Mouse (Mus musculus): ENCODE results near the gene Slc26a9. TPM values are rescaled to one million over a fixed set of nuclear protein-coding genes. Genes with fewer than 3 reads are reported as not detected.
"Not testable (repeated sequence)": the region's sequence is repeated elsewhere in the genome, so short reads cannot be mapped to it uniquely, and the experiment has no call there.

Gene Slc26a9
- polyA plus RNA-seq, 1 experiment from 2014 or later, result 10.9 TPM

GRCm38 (mm10) chr1:131816886-131817285, 73.1 kb downstream of the Slc26a9 start:
- Histone ChIP-seq H3K4me2 (replicated peaks; ENCODE audit: low read depth, low read length) (no peak overlapping the region), H3K27me3 (replicated peaks; ENCODE audit: insufficient read depth, low read length) (no peaks in the 10 kb centered on the region), H3K4me1 (ENCODE audit: insufficient read depth, low read depth, low read length) (0 out of 2 replicates have a peak, but pooled peaks cover 4% of the 10 kb centered on the region), H3K4me3 (ENCODE audit: low read depth, low read length) (no peak overlapping the region), H3K9ac (replicated peaks; ENCODE audit: low read depth) (no peak overlapping the region), H3K27ac (ENCODE audit: low read length) (no peak overlapping the region), H3K36me3 (ENCODE audit: insufficient read depth, low read length) (no peaks in the 10 kb centered on the region), H3K9me3 (ENCODE audit: low read length) (0 out of 2 replicates have a peak, but pooled peaks cover 4% of the 10 kb centered on the region)
- no peak for DNase-seq (ENCODE audit: low spot score)
- TF ChIP-seq EP300 (IDR thresholded peaks at IDR 0.05) (no peak), CTCF (IDR thresholded peaks at IDR 0.05) (no peak)
- ATAC-seq, result no peak
- 73% methylated on average over 6 of the region's 6 CpGs for WGBS

- H3K27me3 ChIP-seq (replicated peaks; ENCODE audit: insufficient read depth, low read length); H3K4me2 ChIP-seq (replicated peaks; ENCODE audit: low read depth, low read length); H3K4me1 ChIP-seq (ENCODE audit: insufficient read depth, low read depth, low read length); ATAC-seq; H3K9me3 ChIP-seq (ENCODE audit: low read length); H3K27ac ChIP-seq (ENCODE audit: low read length); H3K4me3 ChIP-seq (ENCODE audit: low read depth, low read length); H3K9ac ChIP-seq (replicated peaks; ENCODE audit: low read depth); DNase-seq (ENCODE audit: low spot score); H3K36me3 ChIP-seq (ENCODE audit: insufficient read depth, low read length): not testable (repeated sequence)
- 74% methylated on average over 8 of the region's 9 CpGs for WGBS
Measured at GRCm38 (mm10) chr1:131820353-131820752, 76.5 kb downstream of the Slc26a9 start.

- Histone ChIP-seq H3K9me3 (ENCODE audit: low read length) (0 out of 2 replicates have a peak, but pooled peaks cover 4% of the 10 kb centered on the region), H3K27me3 (replicated peaks; ENCODE audit: insufficient read depth, low read length) (no peaks in the 10 kb centered on the region), H3K4me3 (ENCODE audit: low read depth, low read length) (no peak overlapping the region), H3K4me1 (ENCODE audit: insufficient read depth, low read depth, low read length) (0 out of 2 replicates have a peak, but pooled peaks cover 4% of the 10 kb centered on the region), H3K36me3 (ENCODE audit: insufficient read depth, low read length) (no peaks in the 10 kb centered on the region), H3K27ac (ENCODE audit: low read length) (no peak overlapping the region), H3K4me2 (replicated peaks; ENCODE audit: low read depth, low read length) (no peak overlapping the region), H3K9ac (replicated peaks; ENCODE audit: low read depth) (no peak overlapping the region)
- ATAC-seq (no peak), DNase-seq (ENCODE audit: low spot score) (no peak)
- 58% methylated on average over 10 of the region's 10 CpGs for WGBS
- TF ChIP-seq EP300 (IDR thresholded peaks at IDR 0.05) (no peak), CTCF (IDR thresholded peaks at IDR 0.05) (no peak)
Measured at GRCm38 (mm10) chr1:131820887-131821328, 77.1 kb downstream of the Slc26a9 start.

Other genes with a start within 250 kb of the Slc26a9 start
- 9.5 and 10.1 TPM in 2 replicates for gene Srgap2, start 216.7 kb upstream of the Slc26a9 start, polyA plus RNA-seq (2015; fragmentation: Nextera tagmentation; extraction: Ambion mirVana)
- gene Fam72a, start 216.1 kb upstream of the Slc26a9 start, polyA plus RNA-seq (2015; fragmentation: Nextera tagmentation; extraction: Ambion mirVana), result 1.1 and 1.3 TPM in 2 replicates
- not detected in 2 replicates for gene Avpr1b, start 144.8 kb upstream of the Slc26a9 start, polyA plus RNA-seq (2015; fragmentation: Nextera tagmentation; extraction: Ambion mirVana)
- gene Ctse, start 105.7 kb upstream of the Slc26a9 start, polyA plus RNA-seq (2015; fragmentation: Nextera tagmentation; extraction: Ambion mirVana), result 0.80 and 1.1 TPM in 2 replicates
- 3.8 and 4.0 TPM in 2 replicates for gene Rab7b, start 55.3 kb upstream of the Slc26a9 start, polyA plus RNA-seq (2015; fragmentation: Nextera tagmentation; extraction: Ambion mirVana)
- 1.6 TPM in 2 replicates for gene Pm20d1, start 53.4 kb downstream of the Slc26a9 start, polyA plus RNA-seq (2015; fragmentation: Nextera tagmentation; extraction: Ambion mirVana)
- 12.1 and 13.1 TPM in 2 replicates for gene Slc41a1, start 83.5 kb downstream of the Slc26a9 start, polyA plus RNA-seq (2015; fragmentation: Nextera tagmentation; extraction: Ambion mirVana)
- 23.1 and 26.3 TPM in 2 replicates for gene Rab29, start 123.2 kb downstream of the Slc26a9 start, polyA plus RNA-seq (2015; fragmentation: Nextera tagmentation; extraction: Ambion mirVana)
- 19.1 and 20.9 TPM in 2 replicates for gene Nucks1, start 166.5 kb downstream of the Slc26a9 start, polyA plus RNA-seq (2015; fragmentation: Nextera tagmentation; extraction: Ambion mirVana)
- gene Slc45a3, start 218.9 kb downstream of the Slc26a9 start, polyA plus RNA-seq (2015; fragmentation: Nextera tagmentation; extraction: Ambion mirVana), result 5.7 and 6.9 TPM in 2 replicates

All from lung, postnatal 0 days (tissue).